Mouse (Mus musculus) heart, adult 2 months (tissue): ENCODE results near the gene Upk3bl.

Experiments used
- CTCF ChIP-seq: fragments of 200-600 bp; IDR thresholded peaks from 2 replicates; pipeline ENCODE4 v1.8.1; 2022; ENCODE audit warnings: antibody characterized with exemption, mild to moderate bottlenecking, moderate library complexity
- POLR2A ChIP-seq: fragments of 200-500 bp; IDR thresholded peaks from 2 replicates; pipeline ENCODE4 v1.6.1; 2011; ENCODE audit warnings: mild to moderate bottlenecking, low read depth, low read length, control low read depth; ENCODE audit not compliant: insufficient read depth

- TF ChIP-seq POLR2A: no peak
- TF ChIP-seq CTCF: no peak
Observed at GRCm38 (mm10) chr5:136007745-136008144, 46.5 kb upstream of the Upk3bl start.
